Mouse (Mus musculus): Measurements from ENCODE around the gene Pkmyt1.
"Not testable (repeated sequence)": the region's sequence is repeated elsewhere in the genome, so short reads cannot be mapped to it uniquely, and the experiment has no call there.

Gene Pkmyt1

GRCm38 (mm10) chr17:23748631-23749391 lies 22.7 kb downstream of the Pkmyt1 start:
- peak; percentile 50 for DNase-seq

GRCm38 (mm10) chr17:23749400-23750191 lies 23.5 kb downstream of the Pkmyt1 start:
- DNase-seq: no peak

GRCm38 (mm10) chr17:23755689-23756088 lies 29.6 kb downstream of the Pkmyt1 start:
- no peak for DNase-seq

- DNase-seq: no peak
Measured at GRCm38 (mm10) chr17:23757581-23757980, 31.4 kb downstream of the Pkmyt1 start.

GRCm38 (mm10) chr17:23758801-23759200 lies 32.7 kb downstream of the Pkmyt1 start:
- DNase-seq: no peak

- DNase-seq: no peak
Measured at GRCm38 (mm10) chr17:23760231-23760630, 34.1 kb downstream of the Pkmyt1 start.

GRCm38 (mm10) chr17:23761155-23761554 lies 35.0 kb downstream of the Pkmyt1 start:
- no peak for DNase-seq

DNA sequence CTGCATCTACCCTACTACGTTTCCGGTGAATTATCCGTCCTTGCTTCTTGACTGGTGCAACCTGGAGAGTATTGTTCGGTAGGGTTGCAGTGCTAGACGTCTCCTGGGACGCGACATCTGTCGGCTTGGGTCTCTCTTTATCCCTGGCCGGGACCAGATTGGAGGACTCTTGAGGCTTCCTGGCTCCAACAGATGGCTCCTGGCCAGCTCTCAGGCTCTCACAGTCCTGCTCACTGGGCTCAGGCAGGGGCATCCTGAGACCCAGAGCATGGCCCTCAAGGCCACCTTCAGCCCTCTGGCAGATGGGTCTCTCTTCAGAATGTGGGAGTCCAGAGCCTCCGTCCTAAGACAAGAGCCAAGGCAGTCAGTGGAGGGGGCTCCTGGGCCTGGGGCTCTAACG lies 36.8 kb downstream of the Pkmyt1 start:
- DNase-seq: no peak

DNA sequence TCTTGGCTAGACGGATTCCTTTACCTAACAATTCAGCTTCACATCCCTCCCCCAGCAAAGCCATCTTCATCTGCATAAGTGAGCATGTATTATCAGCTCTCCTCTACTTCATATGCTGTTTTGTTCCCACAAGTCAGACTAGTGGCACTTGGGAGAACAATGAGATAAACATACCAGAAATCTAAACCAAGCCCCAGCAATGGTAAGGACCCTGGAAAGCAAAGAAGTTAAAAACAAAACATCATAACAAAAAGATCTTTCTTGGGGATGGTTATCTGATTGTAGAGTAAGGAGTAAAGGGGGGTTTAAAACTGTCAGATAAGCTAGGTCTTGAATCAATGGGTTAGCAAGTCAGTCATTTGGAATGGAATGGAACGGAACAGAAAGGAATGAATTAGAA lies 44.4 kb downstream of the Pkmyt1 start:
- DNase-seq: no peak

GRCm38 (mm10) chr17:23770896-23771283 lies 44.8 kb downstream of the Pkmyt1 start:
- DNase-seq: no peak

DNA sequence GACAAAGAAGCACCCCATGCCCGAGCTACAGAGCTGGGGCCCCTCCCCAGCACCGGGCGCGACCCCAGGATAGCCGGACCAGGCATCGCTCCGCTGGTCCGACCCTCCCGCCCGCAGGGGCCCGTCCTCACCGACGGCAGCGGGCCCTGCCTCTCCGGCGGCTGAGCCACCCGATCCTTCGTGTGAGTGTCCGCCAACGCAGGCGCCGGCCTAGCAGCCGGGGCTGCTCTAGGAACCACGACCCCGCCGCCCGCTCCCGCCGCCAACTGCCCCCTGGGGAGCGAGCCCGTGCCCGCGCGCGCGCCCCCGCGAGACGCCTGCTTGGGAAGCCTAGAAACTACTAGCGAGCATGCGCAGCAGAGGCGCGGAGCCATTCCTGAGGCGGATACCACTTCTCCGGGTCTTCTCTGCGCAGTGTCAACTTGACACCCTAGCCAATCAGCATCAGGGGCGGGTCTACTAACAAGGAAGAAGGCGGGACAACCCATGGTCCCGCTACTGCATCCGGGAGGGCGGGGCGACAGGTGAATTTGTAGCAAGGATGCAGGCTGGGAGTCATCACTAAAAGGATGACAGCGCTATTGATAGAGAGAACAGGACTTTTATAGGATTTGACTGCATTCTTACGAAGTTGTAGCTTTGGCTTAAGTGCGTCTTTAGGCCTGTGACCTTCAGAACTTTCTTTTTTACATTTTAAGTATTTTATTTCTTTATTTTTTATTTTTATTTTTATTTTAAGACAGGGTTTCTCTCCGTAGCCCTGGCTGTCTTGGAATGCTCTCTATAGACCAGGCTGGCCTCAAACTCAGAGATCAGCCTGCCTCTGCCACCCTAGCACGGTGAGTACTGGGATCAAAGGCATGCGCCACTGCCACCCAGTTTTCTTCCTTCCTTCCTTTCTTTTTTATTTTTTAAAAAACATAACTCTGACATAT lies 45.4 kb downstream of the Pkmyt1 start, which contains the start of gene Flywch1:
Gene Flywch1, minus strand, starts transcription at position 319 of the 935 bp plus-strand sequence.
- DNase-seq: peak; percentile 99

DNA sequence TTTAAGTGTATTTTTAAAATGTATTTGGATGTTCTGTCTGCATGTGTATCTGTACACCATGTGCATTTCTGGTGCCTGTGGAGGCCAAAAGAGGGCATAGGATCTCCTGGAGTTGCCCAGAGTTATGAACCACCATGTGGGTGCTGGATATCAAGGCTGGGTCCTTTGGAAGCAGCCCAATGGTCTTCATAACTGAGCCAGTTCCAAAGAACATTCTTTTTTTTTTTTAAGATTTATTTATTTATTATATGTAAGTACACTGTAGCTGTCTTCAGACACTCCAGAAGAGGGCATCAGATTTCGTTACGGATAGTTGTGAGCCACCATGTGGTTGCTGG lies 46.1 kb downstream of the Pkmyt1 start:
- DNase-seq: not testable (repeated sequence)

GRCm38 (mm10) chr17:23773676-23774075 lies 47.5 kb downstream of the Pkmyt1 start:
- DNase-seq: no peak

DNA sequence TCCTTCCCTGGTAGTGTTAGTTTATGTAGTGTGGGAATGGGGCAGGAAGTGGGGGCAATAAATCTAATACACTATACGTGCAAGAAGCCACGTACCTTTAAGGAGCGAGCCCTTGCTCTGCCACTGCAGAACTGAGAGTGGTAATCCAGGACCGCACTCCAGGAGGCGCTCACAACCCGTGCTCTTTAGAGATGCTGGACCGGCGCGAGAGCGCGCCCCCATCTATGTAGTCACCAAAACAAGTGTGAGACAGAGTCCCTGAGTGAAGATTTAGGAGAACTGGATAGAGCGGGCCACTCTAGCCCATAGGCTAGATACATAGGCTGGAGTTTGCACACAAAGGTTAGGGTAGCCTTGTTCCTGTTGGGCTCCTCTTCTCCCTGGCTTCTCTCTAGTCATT lies 48.0 kb downstream of the Pkmyt1 start:
- DNase-seq: peak; percentile 81

DNA sequence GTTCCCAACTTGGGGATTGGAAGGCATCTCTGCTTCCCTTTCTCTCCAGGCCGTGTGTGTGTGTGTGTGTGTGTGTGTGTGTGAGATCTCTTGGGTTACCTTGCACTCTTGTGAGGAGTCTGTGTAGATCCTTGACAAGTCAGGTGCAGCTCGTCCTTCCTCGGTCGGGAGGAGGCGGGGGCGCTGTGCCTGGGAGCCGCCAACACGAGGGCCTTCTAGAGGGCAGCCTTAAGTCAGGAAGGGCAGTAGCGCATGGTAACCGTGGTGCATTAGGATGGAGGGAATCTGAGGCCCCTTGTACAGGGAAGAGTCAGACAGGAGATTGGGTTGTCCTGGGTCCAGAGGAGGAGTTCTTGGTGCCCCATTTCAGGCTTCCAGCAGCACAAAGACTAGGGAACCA lies 50.1 kb downstream of the Pkmyt1 start:
- no peak for DNase-seq

DNA sequence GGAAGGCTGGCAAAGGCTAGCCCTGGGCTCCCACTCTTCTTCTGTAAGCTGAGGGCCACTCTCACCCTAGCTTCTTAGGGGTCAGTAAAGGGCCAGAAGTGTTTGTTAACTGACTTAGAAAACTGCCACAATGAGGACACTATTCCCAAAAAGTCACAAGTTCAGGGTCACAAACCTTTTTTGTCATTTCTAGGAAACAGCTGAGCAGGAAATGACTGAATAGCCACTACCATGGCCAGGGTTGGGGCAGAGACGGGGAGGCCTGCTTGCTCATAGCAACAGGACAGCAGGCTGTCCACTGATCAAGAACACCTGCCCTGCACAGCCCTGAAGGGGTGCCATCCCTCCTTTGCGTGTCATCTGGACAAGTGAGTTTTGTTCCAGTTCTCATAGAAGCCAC lies 51.0 kb downstream of the Pkmyt1 start:
- DNase-seq: no peak

DNA sequence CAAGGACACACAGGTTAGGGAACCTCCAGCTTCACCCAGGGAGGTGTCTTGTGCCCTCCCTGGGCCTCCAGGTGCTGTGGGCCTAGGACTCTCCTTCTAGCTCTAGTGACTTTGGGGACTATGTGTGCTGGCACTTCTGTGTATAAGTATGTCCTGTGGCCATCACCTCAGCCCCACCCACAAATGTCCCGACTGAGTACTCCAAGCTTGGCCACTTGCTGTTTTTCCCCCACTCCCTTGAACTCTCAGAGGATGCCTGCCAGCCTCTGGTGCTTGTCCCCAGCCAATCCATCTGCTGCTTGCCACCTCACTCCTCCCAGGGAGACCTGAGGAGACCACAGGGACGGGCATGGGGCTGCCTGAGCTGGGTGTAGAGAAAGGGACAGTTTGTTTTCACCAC lies 52.3 kb downstream of the Pkmyt1 start:
- DNase-seq: no peak

GRCm38 (mm10) chr17:23783352-23783751 lies 57.2 kb downstream of the Pkmyt1 start:
- DNase-seq: no peak

GRCm38 (mm10) chr17:23785561-23786471 lies 59.7 kb downstream of the Pkmyt1 start, which contains the start of gene Flywch2:
Gene Flywch2 (minus strand): TSS chr17:23786081.
- peak; percentile 84 for DNase-seq

Measured in right cerebral cortex, postnatal 14 days (tissue).